Mouse (Mus musculus): ENCODE measurements around the gene Fis1.

- TF ChIP-seq CTCF (IDR thresholded peaks at IDR 0.05; ENCODE audit: low read depth) (no peak), EP300 (optimal IDR thresholded peaks at IDR 0.05) (no peak)
Measured at GRCm38 (mm10) chr5:136952153-136952552, 922 bp upstream of the Fis1 start.

All from stomach, postnatal 0 days (tissue).